Mouse (Mus musculus) right cerebral cortex, adult 2 months (tissue): ENCODE data around the gene Rad1.
"Not testable (repeated sequence)": the region's sequence is repeated elsewhere in the genome, so short reads cannot be mapped to it uniquely, and the experiment has no call there.

Experiments
- DNase-seq, 2 experiments: peaks; one replicate each; pipeline ENCODE4 v3.0.0; 2021 to 2022; ENCODE audit warnings: low spot score in 2 of 2

Gene Rad1

DNA sequence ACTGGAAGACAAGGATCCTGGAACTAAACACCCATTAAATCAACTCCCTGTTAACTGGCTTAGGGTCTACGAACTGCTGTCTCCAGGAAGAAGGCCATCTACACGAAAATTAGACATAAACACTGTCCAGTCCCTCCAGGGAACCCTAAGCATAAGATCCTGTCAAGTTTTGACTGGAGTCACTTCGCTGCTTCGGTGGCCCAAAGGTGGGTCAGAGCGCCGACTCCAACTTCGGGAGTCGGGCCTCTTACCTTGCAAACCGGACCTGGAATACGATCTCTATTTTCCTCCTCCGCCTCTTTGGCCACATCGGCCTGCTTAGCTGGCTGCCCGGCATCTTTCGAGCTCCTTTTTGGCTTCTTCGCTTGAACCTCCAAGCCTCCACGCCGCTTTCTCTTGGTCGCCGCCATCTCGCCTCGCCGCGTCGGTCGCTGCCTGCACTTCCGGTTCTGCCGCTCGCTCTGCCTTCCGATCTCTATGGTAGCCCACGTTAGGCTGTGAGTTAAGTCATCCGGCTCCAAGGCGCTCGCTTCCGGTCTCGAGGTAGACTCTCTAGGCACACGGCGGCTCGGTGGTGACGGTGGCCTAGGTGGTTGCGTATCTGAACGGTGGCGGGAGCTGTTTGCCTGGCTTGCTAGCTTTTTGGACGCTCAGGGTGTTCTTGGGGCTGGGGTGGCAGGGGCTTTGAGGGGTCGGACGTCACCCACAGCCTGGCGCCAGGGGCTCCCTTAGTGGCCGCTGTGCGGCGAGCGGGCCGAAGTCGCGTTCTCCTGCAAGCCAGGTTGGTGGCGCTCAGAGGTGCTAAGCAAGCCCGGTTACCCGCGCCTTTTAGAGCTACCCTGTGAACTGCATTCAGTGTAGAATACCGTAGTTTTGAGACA is at the start of gene Rad1, which contains the start of gene Brix1:
TSS of gene Rad1 (plus strand) at position 535 of the 881 bp plus-strand sequence.
TSS of gene Brix1 (minus strand) at position 464 of the 881 bp plus-strand sequence.
- DNase-seq, result peak; percentile 98

DNA sequence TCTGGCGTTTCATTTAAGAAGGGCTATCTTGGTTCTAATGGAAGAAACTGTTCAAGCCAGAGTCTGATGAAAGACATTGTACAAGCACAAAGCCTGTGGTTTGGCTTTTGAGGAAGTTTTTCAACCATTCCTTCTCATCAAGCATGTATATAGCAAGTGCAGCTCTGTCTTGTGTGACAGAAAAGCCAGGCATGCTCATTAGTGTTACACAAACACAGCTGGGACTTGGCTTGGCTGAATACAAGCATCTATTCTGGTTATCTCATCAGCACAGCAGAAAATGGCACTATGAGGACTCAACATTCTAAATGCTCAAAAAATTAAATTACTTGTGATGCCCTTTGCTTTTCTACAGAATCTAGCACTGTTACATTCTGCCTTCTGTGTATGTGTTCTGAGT is 48.9 kb upstream of the Rad1 start:
- no peak for DNase-seq

DNA sequence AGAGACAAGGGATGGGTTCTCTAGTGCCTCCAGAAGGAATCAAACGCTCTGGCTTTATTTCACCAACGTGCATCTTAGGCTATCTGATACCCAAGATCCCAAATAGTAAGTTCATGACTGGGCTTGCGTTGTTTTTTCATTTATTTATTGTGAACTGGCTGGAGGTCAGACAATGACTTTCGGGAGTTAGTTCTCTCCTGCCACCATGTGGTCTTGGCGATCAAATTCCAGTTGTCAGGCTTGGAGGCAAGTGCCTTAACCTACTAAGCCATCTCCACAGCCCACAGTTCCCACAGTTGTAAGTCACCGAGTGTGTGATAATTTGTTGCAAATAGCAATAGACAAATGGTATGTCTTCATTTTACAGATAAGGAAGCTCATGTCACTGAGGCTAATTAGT is 45.9 kb upstream of the Rad1 start:
- no peak for DNase-seq

DNA sequence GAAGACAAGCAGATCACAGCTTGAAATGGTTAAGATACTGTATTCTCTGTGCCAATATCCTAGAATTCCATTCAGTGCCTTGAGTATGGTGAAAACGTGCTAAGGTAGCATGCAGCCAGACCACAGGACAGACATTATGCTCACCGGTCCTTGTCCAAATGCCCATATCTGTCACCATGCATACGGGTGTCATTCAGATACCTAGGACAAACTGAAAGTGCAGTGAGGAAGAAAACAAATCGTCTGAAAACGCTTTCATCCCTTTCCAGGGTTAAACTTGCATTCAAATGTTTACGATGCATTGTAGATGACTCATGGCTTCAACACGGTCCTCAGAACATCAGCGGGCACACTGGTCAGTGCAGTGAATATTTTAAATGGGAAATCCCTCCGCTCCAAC is 44.3 kb upstream of the Rad1 start:
- no peak for DNase-seq

DNA sequence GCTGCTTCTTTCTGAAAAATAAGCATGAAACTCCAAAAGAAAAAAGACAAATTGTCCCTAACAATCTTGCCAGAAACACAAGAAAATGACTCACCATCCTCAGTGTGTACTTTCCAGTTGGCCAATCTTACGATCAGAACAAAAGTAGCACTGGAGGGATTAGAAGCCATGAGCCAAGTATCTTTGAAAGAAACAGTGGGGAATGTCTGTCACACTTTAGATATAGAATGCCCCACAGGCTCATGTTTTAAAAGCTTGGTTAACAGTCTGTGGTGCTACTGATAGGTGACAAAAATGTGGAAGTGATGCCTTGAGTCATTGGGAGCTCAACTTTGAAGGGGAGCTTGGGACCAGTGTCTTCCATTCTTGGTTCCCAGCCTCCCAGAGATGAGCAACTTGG is 43.5 kb upstream of the Rad1 start:
- no peak for DNase-seq

DNA sequence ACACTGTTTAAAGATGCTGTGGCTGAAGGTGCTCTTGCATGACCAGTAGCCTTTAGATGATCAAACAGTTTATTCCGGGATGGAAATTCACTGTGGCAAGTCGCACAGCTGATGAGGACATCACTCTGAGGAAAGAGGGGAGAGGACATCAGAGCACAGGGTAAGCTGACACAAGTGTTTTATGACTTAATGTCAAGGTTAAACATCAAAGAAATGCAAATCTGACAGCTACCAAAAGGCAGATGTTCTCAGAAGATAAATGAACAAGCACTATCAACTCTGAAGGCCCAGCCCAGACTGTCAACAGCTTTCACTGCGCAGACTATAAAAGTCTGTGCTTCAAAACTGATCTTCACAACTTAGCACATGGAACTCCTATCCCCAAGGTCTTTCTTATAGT is 38.7 kb upstream of the Rad1 start:
- DNase-seq, result no peak

DNA sequence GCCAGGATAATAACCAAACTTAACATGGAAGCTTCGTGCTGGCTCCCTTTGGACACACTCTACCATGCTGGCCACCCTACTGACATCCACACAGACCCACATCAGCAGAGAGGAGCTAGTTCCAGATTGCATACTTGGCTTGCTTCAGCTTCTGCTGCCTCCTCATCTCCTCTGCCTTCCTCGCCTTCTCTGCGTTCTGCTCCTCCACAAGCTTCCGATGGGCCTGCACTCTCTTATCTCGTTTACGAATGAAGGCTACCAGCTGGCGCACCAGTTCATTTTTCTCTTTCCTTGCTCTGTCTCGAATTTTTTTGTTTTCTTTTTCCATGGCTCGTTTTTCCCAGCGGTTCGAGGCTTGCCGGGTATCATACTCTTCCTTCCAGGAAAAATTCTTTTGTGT is 24.8 kb upstream of the Rad1 start:
- DNase-seq, result no peak

DNA sequence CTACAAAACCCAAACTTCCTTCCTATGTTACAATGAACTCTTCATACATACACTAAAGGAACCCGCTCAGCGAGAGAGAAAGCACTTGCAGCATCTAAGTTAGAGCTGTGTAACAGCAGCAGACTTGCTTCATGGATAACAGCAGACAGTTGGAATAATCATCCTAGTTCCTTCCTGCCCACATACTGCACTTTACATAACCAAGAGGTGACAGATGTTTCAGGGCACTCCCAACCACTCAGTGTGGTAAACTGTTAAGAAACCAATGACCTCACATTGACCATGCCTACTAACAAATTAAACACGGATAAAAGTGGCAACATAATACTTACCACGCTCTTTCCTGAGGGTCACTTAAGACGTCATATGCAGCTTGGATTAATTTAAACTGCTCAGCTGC is 22.3 kb upstream of the Rad1 start:
- peak; percentile 31 to 44 for DNase-seq

DNA sequence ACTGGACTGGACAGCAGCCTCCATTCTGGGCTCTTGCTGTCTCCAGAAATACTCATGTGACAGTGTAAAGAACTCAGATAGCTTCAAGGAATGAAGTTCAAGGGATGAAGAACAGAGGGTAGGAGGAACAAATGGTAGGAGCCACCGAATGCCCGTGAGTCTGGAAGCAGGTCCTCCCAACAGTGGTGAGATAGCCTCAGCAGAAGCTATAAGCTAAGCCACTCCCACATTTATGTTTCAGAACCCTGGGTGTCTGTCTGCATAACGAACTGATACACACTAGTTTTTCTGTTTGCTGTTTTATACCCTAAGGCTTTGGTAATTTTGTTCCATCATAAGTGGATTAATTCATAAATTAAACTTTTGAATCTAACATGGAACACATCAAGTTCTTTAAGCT is 21.1 kb upstream of the Rad1 start:
- DNase-seq, result no peak

DNA sequence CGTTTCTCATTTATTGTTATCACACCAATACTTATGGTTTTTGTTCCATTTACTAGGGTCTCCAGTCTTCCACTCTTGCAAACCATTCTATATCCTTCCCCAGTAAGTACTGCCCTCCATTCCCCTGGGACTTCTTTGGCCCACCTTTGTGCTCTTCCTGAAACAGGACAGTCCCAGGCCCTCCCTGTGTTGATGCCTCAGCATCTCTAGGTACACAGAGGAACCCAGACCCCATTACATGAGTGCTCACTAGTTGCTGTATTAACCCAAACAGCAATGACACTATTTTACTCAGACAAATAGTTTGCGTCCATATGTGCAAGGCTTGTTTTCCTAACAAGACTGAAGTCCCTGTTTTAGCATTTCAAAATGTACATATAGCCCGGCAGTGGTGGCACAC is 17.1 kb upstream of the Rad1 start:
- no peak for DNase-seq

DNA sequence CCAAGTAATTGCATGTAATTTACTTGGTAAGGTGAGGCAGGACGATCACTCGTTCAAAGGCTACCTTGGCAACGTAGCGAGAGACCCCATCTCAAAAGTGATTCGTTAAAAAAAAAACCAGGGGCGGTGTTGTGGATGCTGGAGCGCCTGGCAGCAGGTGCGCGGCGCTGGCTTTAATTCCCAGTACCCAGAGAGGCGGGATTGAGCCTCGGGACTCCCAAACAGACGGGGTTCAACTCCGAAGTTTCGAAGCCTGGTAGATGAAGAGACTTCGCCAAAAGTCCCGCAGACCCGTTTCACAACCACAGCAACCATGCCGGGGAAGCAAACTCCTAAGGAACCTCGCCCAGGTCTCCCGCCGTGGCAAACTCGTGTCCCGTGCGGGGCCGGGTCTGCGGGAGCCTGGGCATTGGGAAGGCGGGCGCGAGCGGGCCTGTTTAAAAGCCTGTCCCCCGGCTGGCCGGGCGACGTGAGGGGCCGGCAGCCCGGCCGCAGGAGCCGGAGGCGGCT is 16.1 kb upstream of the Rad1 start:
- DNase-seq, result peak; percentile 29 to 30

DNA sequence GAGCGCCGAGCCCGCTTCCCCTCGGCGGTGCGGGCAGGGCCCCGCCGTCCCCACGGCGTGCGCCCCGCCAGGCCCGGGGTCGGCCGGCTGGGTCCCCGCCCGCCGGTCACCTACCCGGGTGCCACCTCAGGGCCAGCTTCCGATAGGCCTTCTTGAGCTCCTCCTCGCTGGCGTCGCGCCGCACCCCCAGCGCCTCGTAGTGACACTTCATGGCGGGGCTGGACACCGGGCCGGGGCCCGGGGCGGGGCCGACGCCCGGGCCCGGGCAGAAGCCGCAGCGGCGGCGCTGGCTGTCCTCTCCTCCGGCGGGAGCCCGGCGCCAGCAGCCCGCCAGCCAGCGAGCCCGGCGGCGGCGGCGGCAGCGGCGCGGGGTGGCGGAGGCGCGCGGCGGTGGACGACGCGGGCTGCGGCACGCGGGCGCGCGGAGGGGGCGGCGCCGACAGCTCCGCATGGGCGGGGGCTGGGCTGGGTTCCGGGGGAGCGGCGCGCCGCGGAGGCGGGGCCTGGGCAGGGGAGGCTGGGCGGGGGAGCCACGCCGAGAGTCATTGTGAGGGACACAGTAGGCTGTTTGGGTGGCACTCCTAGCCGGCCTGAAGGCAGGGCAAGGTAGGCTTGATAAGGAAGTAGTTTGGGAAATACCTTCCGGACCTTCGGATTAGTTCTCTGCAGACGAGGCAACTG is 15.5 kb upstream of the Rad1 start, which contains the start of gene Dnajc21:
TSS of gene Dnajc21 (minus strand) at position 366 of the 681 bp plus-strand sequence.
- DNase-seq, result peak; percentile 62 to 71

DNA sequence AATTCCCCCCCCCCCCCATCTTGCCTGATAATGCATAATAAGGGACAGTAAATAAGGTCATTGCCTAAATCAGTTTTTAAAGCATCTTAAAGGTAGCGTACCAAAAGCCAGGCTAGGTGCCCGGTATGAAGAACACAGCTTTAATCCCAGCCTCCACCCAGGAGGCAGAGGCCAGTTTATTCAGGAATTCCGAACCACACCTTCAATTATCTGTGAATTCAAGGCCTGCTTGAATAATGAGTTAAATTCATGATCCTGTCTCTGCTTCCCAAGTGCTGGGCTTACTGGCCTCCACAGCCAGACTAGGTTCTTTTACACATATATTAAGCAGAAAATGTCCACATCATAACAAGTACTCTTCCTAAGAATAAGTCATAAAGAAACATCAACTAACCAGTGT is 14.9 kb upstream of the Rad1 start:
- no peak for DNase-seq

DNA sequence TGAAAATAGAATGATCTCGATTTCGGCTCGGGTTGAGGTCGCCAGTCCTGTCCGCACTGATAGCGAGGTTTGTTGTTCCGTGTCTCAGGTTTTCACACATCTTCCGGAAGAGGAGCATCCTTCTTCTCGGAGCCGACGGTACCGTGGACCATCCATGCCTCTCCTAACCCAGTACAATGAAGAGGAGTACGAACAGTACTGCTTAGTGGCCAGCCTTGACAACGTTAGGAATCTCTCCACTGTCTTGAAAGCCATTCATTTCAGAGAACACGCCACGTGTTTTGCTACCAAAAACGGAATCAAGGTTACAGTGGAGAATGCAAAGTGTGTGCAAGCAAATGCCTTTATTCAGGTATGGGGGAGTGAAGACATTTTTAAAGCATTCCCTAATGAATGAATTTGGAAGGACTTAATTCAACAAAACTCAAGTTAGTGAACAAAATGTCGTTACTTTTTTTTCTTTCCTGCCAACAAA is 584 bp downstream of the Rad1 start:
- no peak for DNase-seq

DNA sequence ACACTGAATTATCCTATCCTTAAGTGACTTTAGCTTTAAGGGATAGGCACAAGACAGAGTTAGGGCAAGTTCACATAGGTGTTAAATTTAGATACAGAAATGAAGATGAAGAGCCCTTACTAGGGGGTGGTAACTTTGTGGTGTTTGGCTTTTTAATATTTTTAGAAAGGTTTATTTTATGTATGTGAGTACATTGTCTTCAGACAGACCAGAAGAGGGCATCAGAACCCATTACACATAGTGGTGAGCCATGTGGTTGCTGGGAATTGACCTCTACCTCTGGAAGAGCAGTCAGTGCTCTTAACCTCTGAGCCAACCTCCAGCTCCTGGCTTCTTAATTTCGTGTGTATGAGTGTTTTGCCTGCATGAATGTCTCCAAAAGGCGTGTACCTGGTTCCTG is 1.4 kb downstream of the Rad1 start:
- DNase-seq, result no peak

DNA sequence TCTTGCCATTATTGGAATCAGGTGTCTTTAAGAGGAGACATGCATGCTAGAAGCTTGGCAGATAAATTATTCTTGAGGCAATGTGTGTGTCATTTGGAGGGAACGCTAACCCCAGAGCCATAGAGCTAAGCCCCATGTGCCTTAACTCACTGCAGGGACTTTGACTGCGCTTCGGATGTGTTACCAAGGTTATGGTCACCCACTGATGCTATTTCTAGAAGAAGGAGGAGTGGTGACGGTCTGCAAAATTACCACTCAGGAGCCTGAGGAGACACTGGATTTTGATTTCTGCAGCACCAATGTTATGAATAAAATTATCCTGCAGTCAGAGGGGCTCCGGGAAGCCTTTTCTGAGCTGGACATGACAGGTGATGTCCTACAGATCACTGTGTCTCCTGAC is 4.3 kb downstream of the Rad1 start:
- peak; percentile 13 to 25 for DNase-seq

DNA sequence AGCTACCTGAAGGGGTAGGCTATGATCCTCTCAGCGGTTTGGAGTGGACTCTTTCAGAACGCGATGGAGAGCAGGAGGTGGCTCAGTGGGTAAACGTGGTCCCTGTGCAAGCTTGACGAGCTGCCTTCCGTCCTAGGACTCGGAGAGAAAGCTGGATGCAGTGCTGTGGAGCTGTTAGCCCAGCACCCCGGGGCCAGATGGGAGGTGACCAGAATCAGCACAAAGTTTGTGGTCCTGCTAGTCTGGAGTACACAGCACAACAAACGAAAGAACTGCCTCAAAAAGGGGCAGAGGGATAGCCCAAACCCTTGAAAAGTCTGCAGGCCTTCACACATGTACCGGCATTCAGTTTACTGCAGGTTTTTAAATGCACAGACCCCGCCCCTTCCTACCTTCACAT is 10.1 kb downstream of the Rad1 start:
- no peak for DNase-seq

DNA sequence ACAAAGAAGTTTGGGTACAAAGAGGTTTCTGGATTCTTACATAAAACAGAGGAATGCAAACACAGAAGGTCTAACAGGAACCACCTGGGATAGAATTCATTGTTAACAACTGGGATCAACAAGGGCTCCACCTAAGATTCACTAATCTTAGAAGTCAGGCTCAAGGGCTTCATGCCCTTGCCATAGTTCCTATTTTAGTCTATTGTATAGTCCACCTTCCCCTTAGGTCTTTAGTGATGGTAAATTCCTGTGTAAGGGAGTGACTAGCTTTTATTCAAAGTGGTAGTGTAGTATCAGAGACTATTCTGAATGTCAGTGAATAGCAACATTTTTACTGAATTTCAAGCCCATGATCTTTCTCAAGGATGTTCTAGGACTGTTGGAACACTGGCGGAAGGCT is 10.9 kb downstream of the Rad1 start:
- not testable (repeated sequence) for DNase-seq

DNA sequence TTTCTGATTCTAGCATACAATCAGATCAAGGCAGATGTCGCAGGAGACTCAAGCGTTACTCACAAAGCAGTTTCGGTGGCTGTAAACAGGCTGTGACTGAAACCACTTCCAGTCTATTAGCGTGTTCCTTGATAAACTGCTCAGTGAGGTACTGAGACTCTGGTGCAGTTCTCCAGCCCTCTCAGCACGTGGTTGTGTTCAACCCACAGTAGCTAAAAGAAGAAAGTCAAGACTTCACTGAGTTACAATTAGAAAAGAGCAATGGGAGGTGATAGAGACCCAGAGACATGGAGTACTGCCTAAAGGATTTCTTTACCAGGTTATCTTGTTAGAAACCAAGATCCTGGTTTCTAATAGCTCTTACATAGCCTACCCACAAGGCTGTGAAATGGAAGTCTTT is 13.8 kb downstream of the Rad1 start:
- DNase-seq, result no peak

DNA sequence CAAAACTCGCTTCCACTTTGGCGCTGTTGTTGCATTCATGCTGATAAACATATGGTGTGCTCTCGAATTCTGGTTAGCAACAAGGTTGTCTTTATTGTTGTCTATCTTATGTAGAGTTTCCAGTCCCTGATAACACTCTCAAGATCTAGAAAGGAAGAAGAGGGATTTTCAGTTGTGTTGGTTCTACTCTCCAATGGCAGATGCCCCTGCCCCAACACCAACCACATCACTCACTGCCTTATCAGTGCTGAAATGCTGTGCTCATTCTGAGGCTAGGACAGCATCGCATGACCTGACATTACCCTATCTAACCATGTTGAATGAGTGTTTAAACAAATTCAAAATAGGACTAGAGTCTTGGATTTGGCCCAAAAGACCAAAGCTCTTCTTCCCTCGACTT is 14.2 kb downstream of the Rad1 start:
- DNase-seq, result no peak

DNA sequence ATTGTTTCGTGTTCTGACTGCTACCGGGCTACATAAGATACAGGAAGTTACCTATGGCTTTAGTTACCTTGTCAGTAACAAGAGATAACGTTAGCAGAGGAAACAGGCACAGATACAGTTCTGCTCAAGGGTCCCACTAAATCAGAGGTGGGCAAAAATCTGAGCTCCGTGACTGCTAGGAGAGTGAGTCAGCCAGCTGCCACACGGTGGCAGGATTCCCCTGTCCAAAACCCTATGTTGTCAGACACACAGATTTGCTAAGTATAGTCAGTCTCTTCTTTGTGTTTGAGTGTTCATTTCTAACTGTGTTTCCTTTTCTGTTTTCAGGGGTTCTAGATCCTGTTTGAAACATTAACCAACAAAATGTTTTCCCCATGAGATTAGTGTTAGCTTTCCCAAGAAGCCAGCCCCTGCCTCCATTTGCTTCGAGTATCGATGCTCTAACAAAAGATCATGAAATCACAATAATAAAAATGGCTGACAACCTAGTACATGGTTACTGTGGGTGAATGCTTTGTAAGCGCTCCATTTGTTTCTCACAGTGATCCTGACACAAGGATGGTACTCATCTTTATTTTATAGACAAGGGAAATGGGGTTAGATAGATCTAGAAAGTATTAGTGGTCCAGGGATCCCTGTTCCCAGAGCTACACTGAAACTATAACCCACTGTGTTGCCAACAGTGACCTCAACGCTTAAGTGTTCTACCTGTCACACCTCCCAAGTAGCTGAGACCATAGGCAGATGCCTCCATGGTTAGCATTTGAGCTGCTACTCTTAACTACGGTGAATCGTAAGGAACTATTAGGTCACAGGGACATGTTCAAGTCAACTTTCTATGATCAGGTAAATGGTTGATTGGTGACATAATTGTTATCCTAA is 15.3 kb downstream of the Rad1 start:
- DNase-seq, result peak; percentile 58 to 72

DNA sequence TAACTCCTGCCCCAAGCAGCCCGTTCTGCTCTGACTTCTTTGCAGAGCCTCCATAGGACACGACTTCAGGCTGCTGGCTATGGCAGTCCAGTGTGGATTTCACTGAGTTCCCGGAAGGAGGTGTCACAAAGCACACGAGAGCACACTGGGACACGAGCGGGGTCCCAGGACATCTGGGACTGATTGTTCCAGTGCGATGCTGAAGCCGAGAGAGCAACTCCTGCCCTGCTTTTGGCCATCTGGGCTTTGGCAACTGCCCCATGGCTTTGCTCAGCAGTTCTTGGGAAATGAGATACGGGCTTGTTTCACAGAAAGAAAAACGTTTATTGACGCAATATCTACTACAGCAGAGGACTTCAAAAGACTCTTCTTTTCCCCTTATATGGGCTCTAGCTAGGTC is 20.3 kb downstream of the Rad1 start:
- no peak for DNase-seq
